Mouse (Mus musculus) C2C12 (cell line): ENCODE data around the gene Naa20.

Experiments
- CEBPB ChIP-seq: IDR thresholded peaks from one replicate; pipeline ENCODE4 v1.6.1; 2011; ENCODE audit warnings: low read depth, mild to moderate bottlenecking, control low read depth, moderate library complexity
- CTCF ChIP-seq: IDR thresholded peaks from one replicate; pipeline ENCODE4 v1.5.1; 2011; ENCODE audit not compliant: control insufficient read depth, insufficient read depth, insufficient read length
- FOSL1 ChIP-seq: IDR thresholded peaks from one replicate; pipeline ENCODE4 v1.8.0; 2011; ENCODE audit warnings: mild to moderate bottlenecking, low read length; ENCODE audit not compliant: poor library complexity, insufficient read depth, severe bottlenecking
- MAX ChIP-seq: IDR thresholded peaks from one replicate; pipeline ENCODE4 v1.6.1; 2011; ENCODE audit warnings: mild to moderate bottlenecking, control low read depth
- MYOD1 ChIP-seq: IDR thresholded peaks from one replicate; pipeline ENCODE4 v1.6.1; 2011; ENCODE audit warnings: low read depth; ENCODE audit not compliant: control insufficient read depth, insufficient read length
- MYOG ChIP-seq: IDR thresholded peaks from one replicate; pipeline ENCODE4 v1.6.1; 2011; ENCODE audit not compliant: control insufficient read depth, insufficient read length; ENCODE audit errors: extremely low read depth
- USF1 ChIP-seq: IDR thresholded peaks from one replicate; pipeline ENCODE4 v1.6.1; 2011; ENCODE audit warnings: low read depth, mild to moderate bottlenecking, control low read depth, moderate library complexity

DNA sequence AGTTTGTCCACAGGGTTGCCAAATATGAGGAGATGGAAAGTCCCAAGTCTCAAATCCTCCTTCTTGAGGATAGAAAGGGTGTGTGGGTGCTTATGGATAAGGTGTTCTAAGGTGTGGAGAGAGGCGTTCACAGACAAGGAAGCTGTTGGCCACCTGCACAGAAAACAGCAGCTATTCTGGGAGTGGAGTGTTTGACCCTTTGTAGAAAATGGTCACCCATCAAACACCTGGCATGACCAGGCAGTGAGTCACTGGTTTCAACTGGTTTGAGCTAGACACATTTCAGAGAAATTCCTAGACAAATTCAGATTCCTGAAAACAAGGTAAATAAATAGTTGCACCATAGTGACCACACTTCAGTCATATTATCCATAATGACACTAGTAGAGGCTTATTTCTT is 29.8 kb upstream of the Naa20 start:
- TF ChIP-seq USF1 = no peak
- TF ChIP-seq CTCF = no peak
- TF ChIP-seq MAX = no peak
- no peak for TF ChIP-seq MYOD1
- no peak for TF ChIP-seq CEBPB
- no peak for TF ChIP-seq MYOG
- no peak for TF ChIP-seq FOSL1
